Mouse (Mus musculus): Measurements from ENCODE around the gene Epn1.

DNA sequence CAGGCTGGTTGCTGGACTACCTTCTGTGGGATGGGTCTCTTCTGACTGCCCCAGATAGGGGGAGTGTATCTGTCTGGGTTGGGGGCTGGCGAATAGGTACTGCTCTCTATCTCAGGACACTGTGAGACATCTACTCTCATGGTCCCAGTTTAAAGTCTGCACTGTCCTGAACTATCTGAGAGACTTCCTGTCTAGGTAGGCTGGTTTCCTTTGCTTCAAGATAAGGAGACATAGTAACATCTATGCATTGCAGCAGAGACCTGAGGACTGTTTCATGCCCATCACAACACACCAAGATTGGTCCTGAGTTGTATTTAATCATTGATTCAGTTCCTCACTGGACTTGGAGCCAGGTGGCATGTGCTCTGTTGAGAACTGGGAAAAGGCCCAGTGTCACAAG lies 5.5 kb downstream of the Epn1 start:
- TF ChIP-seq FLI1 (IDR thresholded peaks at IDR 0.05; ENCODE audit: low read length) (no peak), GATA1 (IDR thresholded peaks at IDR 0.05; ENCODE audit: borderline replicate concordance, low read length) (no peak)

All from megakaryocyte, embryonic 14.5 days (primary cell).